Mouse (Mus musculus): ENCODE data around the gene Pla2g4e. TPM values are rescaled to one million over a fixed set of nuclear protein-coding genes. Genes with fewer than 3 reads are reported as not detected.

Gene Pla2g4e
- total RNA-seq (2021), result under 1 TPM; 0.13 to 0.20 TPM
- long read RNA-seq, experiment 1, result 0 reads
- long read RNA-seq, experiment 2, result 0 reads

- DNase-seq, result peak in 1 of 2 experiments; percentile 15
These were observed at the start of gene Pla2g4e for GRCm38 (mm10) chr2:120244679-120245420. Pla2g4e (minus strand) TSS chr2:120245335.

- peak; percentile 61 to 64 for DNase-seq
These were observed 46.4 kb upstream of the Pla2g4e start for GRCm38 (mm10) chr2:120291471-120292078.

- DNase-seq, result no peak
These were observed 43.9 kb upstream of the Pla2g4e start, which contains the start of gene Pla2g4d for GRCm38 (mm10) chr2:120288995-120289394. Pla2g4d (minus strand) TSS chr2:120289197.

- no peak for DNase-seq
These were observed 43.3 kb upstream of the Pla2g4e start for GRCm38 (mm10) chr2:120288401-120288800.

- DNase-seq, result no peak
These were observed 40.5 kb upstream of the Pla2g4e start for GRCm38 (mm10) chr2:120285639-120286038.

GRCm38 (mm10) chr2:120284705-120285104 is 39.6 kb upstream of the Pla2g4e start:
- DNase-seq, result no peak

GRCm38 (mm10) chr2:120284094-120284493 is 39.0 kb upstream of the Pla2g4e start:
- peak; percentile 37 to 64 for DNase-seq

- DNase-seq, result peak; percentile 66 to 82
These were observed 38.4 kb upstream of the Pla2g4e start for GRCm38 (mm10) chr2:120283550-120283949.

- DNase-seq, result no peak
These were observed 36.1 kb upstream of the Pla2g4e start for GRCm38 (mm10) chr2:120281221-120281620.

- peak; percentile 61 to 66 for DNase-seq
These were observed 34.8 kb upstream of the Pla2g4e start for GRCm38 (mm10) chr2:120279961-120280360.

GRCm38 (mm10) chr2:120276951-120277350 is 31.8 kb upstream of the Pla2g4e start:
- DNase-seq, result no peak

- DNase-seq, result peak in 1 of 2 experiments; percentile 32
These were observed 23.5 kb upstream of the Pla2g4e start for GRCm38 (mm10) chr2:120268635-120269034.

GRCm38 (mm10) chr2:120265523-120265922 is 20.4 kb upstream of the Pla2g4e start:
- no peak for DNase-seq

- no peak for DNase-seq
These were observed 19.7 kb upstream of the Pla2g4e start for GRCm38 (mm10) chr2:120264858-120265257.

GRCm38 (mm10) chr2:120262876-120263275 is 17.7 kb upstream of the Pla2g4e start:
- DNase-seq, result no peak

- no peak for DNase-seq
These were observed 16.2 kb upstream of the Pla2g4e start for GRCm38 (mm10) chr2:120261346-120261745.

- no peak for DNase-seq
These were observed 11.1 kb upstream of the Pla2g4e start for GRCm38 (mm10) chr2:120256259-120256658.

GRCm38 (mm10) chr2:120252644-120253043 is 7.5 kb upstream of the Pla2g4e start:
- DNase-seq, result no peak

- peak; percentile 35 for DNase-seq
These were observed 384 bp upstream of the Pla2g4e start for GRCm38 (mm10) chr2:120245421-120246016.

GRCm38 (mm10) chr2:120243995-120244394 is 1.1 kb downstream of the Pla2g4e start:
- no peak for DNase-seq

GRCm38 (mm10) chr2:120242791-120243467 is 2.2 kb downstream of the Pla2g4e start:
- no peak for DNase-seq

GRCm38 (mm10) chr2:120238733-120239132 is 6.4 kb downstream of the Pla2g4e start:
- peak; percentile 30 to 54 for DNase-seq

Measured in adrenal gland, postnatal 36 days (tissue).